Mouse (Mus musculus) cerebellum, adult 9-11 months (tissue): ENCODE data around the gene Nrip2.

ENCODE experiments used
- DNase-seq: peaks from one replicate; pipeline ENCODE4 v3.0.0; 2022

The Nrip2 gene

DNA sequence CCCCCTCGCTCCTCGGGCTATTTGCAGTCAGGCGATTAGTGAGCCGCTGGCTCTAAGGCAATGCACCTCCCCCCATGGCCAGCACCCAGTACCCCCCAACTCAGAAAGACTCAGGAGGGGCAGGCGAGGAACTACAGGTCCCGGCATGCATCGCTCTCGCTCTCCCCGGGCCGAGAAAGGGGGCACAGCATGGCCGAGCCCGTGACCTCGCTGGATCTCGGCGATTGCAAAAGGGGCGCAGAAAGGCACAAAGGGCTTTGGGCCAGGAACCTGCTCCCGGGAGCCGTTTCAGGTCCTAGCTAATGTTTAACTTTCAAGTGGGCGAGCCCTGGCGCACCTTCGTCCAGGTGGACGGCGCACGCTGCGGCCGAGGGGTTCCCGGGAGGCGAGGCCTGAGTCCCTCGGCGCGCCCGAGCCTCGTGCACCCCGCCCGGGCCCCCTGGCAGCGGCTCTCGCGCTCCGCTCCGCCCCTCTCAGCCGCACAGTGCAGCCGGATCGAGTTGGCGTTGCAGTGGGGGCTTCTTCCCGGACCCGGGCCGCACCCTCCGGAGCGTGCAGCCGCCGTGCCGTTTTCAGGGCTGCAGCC, 38.7 kb downstream of the Nrip2 start:
- DNase-seq = peak; percentile 83

DNA sequence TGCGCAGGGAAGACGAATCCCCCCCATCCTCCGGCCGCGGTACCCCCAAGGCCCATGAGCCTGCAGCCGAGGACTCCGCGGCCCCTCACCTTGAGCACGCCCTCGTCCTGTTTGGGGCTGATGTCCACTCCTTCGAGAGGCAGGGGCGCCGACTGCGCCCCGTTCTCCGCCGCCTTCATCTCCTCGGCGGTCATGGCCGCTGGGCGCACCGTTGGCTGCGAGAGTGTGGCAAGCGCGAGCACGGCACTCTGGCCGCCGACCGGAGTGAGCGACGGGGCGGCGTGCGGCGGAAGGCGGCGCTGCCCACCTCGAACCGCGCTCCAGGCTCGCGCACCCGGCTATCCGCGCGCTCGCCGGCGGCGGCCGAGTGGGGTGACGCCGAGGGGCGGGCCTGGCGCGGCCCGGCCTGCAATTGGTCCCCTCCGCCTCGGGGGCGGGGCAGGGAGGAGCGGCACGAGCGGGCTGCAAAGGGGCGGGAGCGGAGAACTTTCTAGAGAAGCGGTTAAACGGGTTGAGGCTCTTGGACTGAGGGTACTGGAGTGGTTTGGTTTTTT, 39.3 kb downstream of the Nrip2 start, which contains the start of gene Fkbp4:
Gene Fkbp4, minus strand, starts transcription at position 361 of the 554 bp plus-strand sequence.
- DNase-seq = peak; percentile 94

- peak; percentile 70 for DNase-seq
Observed at GRCm38 (mm10) chr6:128438871-128439341, 39.8 kb downstream of the Nrip2 start.

GRCm38 (mm10) chr6:128440238-128440637, 41.1 kb downstream of the Nrip2 start:
- DNase-seq = no peak

GRCm38 (mm10) chr6:128445761-128446535, 46.9 kb downstream of the Nrip2 start:
- peak; percentile 62 for DNase-seq

DNA sequence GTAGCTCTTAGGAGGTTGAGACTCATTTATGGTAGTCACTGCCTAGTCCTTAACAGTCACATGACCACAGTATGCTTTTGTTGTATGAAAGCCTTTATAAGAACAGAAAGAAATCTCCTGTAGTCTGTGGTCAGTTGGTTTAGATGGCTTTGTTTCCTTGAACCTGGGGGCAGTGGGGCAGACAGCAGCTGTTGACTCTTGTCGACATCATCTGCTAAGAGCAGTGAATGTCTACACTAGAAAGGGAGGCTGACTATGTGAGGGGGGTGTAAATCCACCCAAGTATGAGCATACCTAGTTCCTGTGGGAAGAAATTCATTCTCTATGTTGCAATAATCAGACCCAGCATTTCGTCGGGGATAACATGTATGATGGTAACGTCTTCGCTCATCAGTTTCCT, 48.0 kb downstream of the Nrip2 start:
- no peak for DNase-seq

DNA sequence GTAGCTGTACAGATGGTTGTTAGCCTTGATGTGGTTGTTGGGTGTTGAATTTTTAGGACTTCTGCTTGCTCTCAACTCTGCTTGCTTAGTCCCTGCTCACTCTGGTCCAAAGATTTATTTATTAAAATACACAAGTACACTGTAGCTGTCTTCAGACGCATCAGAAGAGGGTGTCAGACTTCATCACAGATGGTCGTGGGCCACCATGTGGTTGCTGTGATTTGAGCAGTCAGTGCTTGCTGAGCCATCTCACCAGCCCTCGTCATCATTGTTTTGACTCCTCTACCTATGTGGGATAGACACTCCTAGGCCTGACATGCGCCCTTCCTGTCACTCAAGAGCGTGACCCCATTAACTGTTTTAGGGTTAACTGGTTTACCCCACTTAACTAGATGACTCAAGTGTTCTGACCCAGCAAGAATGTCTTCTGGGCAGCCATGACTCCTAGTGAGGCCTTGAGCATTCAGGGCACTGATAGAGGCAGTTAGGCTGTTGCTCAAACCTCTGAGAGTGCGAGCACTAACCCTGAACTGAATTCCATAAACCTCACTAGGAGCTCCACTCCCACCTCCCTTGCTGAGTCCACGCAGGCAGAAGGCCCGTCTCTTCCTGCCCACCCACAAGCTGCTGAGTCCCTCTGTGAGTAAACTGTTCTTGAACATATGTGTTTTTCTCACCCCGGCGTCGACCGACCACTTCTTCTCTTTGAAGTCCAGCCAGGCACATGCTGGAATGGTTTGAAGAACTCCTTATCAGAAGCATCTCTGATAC, 56.9 kb downstream of the Nrip2 start:
- no peak for DNase-seq

GRCm38 (mm10) chr6:128457186-128457585, 58.1 kb downstream of the Nrip2 start:
- DNase-seq = no peak

GRCm38 (mm10) chr6:128460321-128460720, 61.2 kb downstream of the Nrip2 start:
- DNase-seq = no peak

DNA sequence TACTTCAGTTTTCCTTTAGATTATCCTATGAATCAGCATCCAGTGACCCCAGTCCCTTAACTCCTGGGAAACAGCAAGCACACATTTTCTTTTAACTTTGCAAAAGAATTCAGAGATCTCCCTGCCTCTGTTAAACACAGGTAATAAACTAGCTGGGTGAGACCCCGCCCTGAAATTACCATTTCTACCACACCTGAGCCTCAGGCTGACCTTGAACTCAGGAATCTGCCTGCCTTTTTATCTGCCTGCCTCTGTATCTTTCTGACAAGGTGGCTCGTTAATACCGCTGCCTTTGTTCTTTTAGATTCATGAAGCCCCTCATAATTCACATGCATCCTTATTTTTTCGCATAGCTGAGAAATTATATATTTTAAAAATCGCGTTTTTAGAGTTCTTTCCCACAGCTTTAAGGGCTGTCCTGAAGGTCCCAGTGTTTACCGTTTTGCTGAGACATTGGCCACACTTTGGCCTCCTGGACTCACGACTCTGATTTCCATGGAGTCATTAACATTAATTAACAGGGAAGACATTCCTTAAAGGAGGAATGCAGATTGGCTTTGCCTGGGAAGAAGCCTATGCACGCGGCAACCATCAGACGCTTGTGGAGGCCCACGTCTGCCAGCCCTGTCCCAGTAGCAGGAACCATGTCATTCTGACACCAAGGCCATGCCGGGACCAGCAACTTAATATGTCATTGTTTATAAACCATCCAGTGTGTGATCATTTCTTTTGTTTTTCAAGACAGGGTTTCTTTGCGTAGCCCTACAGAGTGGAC, 61.8 kb downstream of the Nrip2 start:
- DNase-seq = no peak

- no peak for DNase-seq
Observed at GRCm38 (mm10) chr6:128461606-128462005, 62.5 kb downstream of the Nrip2 start.

DNA sequence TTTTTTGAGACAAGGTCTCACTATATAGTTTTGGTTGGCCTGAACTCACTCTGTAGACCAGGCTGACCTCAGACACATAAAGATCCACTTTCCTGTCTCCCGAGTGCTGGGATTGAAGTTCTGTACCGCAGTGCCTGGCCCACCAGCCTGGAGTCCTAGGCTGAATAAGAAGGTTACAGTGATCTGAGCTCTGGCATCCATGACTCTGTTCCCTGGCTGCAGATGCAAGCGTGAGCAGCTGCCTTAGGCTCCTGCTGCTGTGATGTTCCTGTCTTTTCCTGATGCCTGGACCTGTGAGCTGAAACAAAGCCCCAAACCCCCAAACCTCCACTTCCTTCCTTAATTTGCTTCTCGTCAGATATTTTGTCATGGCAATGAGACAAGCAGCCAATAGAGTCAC, 65.9 kb downstream of the Nrip2 start:
- DNase-seq = no peak
